Mouse (Mus musculus) B cell, adult 2 months (primary cell): ENCODE measurements around the gene Baat.
"Not testable (repeated sequence)": the region's sequence is repeated elsewhere in the genome, so short reads cannot be mapped to it uniquely, and the experiment has no call there.

Experiments used
- DNase-seq, 2 experiments: peaks; one replicate each; pipeline ENCODE4 v3.0.0; 2022

Gene Baat

DNA sequence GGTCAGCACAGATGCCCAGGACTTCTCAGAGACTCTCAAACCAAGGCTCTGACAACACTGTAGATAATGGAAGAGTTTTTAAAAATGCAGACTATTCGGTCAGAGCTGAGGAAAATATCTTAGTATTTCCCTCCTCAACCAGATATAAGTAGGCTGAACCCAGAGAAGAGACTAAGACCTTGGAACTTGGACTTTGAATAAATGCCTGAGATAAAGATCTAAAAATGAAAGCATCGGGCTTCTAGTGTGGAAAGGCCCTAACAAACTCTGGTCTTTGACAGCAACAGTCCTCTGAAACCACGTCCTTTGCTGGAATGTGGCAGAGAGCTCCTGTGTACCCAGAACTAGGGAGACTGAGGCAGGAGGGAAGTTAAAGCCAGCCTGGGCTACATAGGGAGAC is at the start of gene Baat:
Gene Baat (minus strand): TSS at position 172 of the 400 bp plus-strand sequence.
- no peak for DNase-seq

DNA sequence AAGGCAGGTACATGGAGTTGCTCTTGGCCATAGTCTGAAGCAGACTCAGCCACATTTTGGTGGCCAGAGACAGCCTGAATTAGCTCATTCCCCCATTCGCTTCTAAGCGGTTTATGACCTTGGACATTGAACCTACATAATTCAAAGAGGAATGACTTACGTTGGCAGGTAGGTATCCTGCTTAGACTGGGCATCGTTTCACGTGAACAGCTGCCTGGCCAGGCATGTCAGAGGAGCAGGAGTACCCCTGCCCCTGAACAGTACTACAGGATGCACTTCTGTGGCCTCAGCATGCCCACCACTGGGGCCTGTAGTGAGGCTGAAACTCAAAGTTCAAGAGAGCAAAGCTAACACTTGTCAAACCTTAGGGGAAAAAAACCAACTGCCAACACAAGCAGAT is 47.0 kb upstream of the Baat start:
- no peak for DNase-seq

DNA sequence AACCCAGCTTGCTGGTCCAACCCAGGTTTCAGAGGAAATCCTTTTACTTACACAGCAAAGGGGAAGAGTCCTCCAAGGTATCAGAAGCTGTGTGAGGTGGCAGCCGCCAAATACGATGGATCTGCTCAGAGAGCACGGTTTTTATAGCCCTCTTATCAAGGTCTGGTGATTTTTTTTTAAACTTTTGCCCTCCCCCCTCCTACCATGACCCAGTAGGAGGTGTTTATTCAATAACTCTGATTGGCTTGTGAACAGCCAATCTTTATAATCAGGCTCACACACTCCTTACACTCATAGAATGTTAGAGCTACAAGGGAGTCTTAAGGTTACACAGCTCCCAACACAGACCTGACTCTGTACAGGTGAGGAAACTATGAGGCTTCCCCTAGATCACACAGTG is 43.0 kb upstream of the Baat start, which contains the start of gene Aldob:
Gene Aldob (minus strand): TSS at position 164 of the 400 bp plus-strand sequence.
- DNase-seq: no peak

DNA sequence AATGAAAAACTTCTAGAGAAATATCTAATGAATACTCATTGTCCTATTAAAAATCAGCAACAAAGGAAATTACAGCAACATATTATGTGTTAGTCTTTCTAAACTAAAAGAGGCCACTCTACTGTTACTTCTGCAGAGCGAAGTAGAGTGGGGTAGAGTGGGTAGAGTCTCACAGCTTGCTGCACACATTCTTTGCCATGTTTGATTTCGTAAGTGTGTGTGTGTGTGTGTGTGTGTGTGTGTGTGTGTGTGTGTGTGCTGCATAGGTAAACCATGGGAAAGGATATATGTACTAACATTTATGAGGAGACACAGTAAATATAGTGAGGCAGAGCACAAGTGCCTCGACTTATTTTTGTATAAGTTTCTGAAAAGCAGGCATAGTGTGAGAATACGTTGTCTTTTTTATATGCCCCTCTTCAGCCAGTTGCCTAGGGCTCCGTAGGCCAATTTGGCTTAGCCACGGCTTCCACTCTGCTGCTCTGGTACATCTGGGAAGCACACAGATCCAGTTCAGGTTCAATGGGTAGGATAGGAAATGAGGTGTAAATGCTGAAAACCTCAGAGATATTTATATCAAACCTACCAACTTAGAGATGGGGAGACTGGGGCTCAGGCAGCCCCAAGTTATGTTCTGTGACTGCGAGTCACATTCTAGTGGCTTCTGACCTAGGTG is 41.3 kb upstream of the Baat start:
- DNase-seq: no peak

DNA sequence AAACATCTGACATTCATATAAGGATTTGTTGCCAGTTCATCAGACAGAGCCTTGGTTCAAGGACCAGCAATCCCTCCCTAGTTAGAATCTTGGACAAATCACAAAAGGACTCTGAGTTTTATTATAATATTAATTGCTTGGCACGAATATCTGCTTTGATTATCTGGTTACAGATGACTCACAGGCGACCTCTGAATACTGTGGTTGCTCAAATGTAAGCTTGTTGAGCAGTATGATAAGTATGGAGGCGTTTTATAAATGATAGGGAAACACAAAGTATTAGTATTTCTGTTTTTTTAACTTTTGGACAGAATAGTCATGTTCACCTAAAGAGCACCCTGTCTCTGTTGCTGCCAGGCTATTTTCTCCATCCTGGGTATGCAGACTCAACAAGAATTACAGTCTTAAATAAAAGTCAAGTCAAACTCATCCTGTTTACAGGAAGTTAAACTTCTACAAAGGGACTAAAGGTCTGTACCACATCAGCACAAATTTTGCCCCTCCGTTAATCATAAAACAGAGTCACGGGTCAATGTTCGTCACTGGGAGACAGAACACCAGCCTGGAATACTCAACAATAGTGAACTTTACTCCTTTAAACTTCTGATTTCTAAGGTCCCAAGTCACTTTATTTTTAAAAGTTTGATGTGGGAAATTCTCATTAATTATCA is 40.7 kb upstream of the Baat start:
- no peak for DNase-seq

DNA sequence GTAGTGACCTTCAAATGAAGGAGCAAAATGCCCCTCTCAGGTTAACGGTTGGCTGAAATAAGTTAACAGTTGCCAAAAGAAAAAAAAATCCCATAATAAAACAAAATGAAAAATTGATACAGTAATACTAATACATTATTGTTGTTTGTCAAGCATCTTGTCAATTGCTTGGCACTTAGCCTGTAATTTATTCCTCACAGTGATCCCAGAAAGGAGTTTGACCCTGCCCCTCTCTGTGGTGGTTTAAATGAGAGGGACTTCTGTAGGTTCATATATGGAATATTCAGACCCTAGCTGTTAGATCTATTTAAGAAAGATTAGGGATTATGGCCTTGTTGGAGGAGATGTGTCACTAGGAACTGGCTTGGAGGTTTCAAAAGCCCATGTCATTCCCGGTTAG is 39.7 kb upstream of the Baat start:
- DNase-seq: no peak

DNA sequence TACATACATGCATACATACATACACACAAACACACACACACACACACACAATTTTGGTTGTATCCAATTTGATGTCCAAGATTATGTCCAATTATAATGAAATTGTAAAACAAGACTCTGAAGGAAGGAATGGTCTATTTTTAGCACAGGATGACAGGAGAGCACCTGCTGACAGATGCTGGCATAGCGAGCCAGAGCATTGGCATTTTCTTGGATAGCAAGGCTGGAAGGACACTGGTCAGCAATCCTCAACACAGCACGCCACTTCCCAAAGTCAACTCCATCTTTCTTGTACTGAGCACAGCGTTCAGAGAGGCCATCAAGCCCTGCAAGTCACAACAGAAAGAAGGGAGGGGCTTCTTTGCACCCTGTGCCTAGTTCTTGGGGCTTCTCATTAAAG is 34.6 kb upstream of the Baat start:
- no peak for DNase-seq

DNA sequence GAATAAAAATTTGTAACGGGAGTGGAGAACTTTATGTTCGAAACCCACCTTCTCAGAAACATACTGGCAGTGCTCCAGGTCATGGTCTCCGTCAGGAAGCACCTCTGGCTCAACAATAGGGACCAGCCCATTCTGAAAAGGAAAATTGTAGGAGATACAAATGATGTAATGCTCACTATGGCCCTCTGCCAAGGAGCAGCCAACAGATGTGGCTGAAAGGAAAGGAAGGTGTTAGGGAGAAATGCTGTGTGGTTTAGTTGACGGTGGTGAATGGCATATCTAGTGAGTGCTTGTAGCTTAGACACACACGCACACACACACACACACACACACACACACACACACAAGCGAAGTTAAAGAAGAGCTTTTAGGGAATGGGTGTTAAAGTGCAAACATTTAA is 33.3 kb upstream of the Baat start:
- no peak for DNase-seq

DNA sequence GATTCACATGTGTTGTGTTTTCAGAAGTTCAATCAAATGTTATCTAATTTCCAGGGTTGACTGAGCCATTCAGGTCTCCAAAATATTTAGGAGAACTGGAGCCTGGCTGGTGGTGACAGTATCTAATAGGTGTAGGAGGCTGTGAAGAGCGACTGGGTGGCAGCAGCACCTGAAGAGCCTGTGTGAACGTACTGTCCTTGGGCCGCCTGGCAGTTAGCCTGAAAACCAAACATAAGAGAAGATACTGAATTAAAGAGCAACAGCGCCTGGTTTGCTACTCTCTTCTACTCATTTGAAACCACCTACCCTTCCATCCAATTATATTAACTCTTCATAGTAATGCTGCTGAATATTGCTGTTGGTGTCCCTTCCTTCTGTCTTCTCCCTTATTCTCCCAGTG is 30.3 kb upstream of the Baat start:
- no peak for DNase-seq

DNA sequence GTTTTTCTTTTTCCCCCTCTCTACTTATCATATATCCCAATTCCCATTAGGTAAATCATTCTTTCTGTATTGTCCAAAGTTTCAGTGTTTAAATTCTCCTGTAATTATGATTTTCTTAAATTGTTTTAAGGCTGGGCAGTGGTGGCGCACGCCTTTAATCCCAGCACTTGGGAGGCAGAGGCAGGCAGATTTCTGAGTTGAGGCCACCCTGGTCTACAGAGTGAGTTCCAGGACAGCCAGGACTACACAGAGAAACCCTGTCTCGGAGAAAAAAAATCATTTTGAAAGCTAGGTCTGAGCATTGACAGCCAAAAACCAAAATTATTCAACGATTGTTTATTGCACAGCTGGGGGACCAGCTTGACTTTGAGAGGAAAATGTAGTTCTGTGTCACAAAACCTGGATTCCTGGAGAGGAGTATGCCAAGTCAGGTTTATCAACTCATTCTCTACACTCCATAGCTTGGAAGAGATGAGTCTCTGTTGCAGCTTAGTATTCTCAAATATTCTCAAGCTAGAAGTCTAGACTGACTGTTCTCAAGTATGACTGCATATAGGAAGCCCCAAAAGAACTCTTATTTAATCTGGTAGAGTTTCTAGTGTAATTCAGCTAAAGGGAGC is 29.4 kb upstream of the Baat start:
- no peak for DNase-seq

DNA sequence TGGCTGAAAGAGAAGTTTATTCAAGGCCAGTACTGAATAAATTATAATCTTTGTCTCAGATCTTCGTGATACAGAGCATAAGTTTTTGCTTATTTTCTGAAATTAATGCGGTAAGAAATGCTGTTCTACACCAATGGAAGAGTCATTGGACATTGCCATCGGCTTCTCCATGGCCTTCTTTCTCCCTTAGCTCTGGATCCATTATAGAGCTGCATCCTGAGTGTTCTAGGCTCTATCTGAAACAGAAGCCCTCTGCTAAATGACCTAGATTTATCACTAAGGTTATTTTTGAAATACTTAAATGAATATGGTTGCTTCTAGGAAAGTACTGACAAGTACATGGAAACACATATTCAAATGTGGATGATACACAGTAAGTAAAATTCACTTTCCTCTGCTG is 28.7 kb upstream of the Baat start:
- DNase-seq: no peak

DNA sequence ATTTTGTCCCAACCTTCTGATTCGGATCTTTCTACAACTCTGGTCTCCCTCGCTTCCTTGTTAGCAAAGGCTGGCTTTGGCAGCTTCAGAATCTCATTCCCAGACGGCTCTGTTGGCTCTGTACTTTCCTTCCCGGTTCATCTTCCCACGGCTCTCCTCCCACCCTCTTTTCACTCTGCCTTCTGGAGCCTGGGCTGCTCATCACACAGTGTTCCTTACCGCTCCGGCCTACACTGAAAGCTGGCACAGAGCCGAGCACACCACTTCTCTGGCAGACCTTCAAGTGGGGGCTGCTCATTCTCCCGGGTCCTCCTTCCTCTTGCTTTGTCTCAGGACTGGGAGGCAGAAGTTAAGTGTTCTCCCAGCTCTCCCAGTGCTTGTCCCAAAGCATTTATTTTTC is 16.2 kb upstream of the Baat start:
- no peak for DNase-seq

DNA sequence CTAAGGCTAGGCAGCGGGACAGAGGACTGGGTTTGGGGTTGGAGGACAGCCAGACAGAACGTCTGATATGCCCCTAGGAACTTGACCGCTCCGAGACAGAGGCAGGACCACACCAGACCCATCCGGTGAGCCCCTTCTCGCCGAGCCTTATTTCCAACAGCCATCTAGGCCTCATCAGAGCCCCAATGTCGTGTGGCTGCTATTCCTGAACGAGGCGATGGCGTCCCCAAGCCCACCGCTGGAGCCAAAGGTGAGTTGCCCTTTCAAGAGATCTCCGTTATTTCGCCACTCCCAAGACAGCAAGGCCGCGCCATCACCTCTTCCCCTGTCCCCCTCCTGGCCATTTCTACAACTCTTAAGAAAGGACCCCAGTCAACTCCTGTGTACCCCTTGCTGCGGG is 15.0 kb upstream of the Baat start:
- no peak for DNase-seq

DNA sequence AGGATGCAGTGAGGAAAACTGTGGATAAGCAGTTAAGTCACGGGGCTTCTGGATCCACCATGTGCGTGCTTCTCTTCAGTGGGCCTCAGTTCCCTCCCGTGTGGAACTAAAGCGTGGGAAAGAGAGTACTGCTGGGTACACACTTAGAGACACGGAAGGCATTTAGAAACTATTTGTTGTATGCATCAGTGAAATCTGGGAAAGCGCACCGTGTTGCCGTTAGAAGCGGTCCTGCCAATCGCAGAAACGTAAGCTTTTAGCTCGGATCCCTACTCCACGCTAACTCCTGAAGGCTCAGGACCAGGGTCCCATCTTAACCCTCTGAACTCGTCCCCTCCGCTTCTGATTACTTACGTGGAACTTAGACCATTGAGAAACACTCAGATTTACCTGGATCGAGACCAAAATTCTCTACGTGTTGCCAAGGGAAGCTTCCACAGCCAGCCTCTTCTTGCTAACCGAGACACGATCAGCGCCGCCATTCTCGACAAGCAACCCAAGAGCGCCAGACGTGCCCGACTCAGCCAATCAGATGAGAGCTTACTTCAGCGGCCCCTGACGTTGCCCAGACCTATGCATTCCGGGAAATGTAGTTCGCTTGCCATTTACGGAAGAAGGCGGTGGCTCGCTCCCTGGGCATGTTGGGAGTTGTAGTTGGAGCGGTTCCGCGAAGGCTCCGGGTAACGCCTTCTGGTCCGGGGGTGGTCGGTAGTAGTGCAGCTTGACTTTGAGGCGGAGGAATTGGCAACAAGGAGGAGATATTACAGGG is 14.4 kb upstream of the Baat start, which contains the start of the genes Mrpl50 and Zfp189:
Gene Mrpl50 (minus strand): TSS at position 522 of the 769 bp plus-strand sequence.
Gene Zfp189 (plus strand): TSS at position 605 of the 769 bp plus-strand sequence.
- peak; percentile 89 to 91 for DNase-seq

DNA sequence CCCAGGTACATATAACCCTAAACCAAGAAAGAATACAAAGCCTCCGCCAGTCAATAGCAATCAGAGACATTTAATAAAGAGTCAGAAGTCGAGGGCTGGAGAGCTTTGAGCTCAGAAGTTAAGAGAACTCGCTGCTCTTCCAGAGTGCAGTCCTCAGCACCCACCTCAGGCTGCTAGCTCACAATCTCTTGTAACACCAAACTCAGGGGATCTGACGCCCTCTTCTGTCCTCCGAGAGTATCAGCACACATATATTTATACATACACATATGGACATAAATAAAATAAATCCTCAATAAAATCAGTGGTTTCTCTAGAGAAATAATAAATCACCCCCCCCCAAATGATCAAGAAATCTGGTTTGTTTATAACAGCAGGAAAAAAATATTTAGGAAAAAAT is 13.1 kb upstream of the Baat start:
- DNase-seq: no peak

DNA sequence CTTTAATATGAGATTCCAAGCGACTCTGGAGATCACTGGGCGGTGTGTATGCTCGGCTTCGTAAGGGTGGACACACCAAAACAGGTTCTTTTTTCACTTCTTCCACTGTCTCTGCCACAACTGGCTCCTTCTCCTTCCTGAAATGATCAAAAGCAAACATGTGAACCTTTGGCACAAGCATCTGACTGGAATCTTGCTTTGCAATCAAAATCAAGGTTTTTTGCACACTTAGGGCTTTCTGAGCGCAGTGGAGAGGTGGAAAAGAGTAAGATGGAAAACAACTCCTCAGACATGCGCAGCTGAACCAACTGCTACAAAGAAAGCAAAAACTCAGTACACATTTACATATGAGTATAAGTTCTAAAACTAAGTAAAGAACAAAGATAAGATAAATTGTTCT is 8.1 kb upstream of the Baat start:
- no peak for DNase-seq

DNA sequence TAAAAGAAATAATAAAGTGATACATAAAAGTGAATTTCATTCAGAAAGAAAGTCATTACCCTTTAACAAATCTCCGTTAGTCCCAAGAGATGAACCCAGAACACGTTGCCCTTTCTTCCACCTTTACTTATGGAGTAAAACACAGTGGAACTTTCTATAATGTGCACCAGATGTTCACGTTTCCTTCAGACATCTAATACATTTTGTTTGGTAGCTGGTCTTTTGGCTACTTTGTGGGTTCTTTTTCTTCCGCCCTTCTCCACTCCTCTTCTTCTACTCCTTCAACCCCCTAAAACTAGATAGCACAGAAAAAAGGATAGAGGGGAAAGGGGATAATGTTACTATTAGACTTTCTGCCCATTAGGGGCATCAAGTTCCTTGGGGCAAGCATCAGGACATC is 6.3 kb upstream of the Baat start:
- no peak for DNase-seq

DNA sequence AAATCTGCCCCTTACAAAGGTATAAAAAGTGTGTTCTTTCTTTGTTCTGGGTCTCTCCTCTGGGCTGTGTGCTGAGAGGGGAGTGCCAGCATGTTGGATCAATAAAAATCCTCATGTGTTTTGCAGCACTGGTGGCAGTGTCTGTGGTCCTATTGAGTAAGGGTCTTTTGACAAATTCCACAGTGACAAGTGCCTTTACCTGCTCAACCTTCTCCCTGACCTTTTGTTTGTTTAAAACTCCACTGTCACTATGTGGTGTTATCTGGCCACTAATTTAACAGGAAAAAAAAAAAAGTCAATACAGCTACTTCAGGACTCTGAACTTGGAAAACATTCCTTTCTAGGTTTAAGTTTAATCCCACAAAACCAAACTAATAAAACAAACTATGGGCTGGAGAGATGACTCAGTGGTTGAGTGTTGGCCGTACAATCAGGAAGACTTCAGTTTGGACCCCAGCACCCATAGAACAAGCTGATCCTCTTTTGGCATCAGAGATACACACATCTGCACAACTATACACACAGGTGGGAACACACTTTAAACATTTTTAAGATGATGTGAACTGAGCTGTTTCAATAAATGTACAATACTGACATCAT is 4.0 kb upstream of the Baat start:
- not testable (repeated sequence) for DNase-seq

DNA sequence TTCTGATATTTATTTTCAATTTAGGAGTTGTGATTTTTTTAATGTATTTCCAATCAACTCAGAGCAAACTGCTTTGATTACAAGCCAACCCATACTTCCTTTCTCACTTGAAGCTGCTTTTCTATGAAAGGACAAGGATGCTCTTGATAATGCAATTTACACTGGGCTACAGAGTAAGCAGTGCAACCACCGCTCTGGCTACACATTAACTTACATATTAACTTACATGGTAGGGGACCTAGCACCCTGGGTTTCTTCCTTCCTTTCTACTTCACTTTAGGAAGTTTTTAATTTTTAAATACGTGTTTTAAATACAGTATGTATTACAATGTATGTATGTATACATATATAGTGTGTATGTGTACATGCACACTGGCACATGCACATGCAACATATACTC is 2.8 kb upstream of the Baat start:
- DNase-seq: no peak

DNA sequence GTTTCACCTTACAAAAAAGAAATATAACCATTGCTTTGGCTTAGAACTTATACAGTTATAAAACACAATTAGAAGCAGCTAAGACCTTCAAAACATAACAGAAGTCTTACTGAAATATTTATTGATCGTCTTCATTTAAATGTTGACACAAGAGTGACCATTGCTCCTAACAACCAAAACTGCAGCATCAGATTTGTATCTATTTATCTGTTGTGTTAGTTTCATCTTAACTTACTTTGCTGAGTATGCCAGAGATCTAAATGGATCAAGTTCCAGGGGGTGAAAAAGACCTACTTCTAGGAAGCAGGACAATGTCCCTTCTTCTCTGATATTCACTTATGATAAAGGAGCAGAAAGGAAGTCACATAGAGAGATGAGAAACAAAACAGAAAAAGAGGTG is 2.8 kb downstream of the Baat start:
- no peak for DNase-seq

DNA sequence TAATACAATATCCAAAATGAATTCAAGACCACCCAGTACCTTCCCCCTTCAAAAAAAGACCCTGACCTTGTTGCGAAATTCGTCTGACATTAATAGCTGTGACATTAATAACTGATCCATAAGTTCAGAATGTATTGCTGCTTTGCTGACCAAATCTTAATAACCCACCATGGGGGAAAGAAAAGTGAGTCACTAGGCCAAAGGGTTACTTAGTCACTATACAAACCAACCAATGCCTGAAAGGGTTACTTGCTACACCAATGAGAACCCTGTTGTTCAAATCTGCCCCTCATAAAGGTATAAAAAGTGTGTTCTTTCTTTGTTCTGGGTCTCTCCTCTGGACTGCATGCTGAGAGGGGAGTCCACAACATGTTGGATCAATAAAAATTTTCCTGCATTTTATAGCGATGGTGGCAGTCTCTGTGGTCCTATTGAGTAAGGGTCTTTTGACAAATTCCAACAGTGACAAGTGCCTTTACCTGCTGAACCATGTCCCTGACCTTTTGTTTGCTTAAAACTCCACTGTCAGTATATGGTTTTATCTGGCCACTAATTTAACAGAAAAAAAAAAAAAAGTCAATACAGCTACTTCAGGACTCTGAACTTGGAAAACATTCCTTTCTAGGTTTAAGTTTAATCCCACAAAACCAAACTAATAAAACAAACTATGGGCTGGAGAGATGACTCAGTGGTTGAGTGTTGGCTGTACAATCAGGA is 20.3 kb downstream of the Baat start:
- DNase-seq: not testable (repeated sequence)

DNA sequence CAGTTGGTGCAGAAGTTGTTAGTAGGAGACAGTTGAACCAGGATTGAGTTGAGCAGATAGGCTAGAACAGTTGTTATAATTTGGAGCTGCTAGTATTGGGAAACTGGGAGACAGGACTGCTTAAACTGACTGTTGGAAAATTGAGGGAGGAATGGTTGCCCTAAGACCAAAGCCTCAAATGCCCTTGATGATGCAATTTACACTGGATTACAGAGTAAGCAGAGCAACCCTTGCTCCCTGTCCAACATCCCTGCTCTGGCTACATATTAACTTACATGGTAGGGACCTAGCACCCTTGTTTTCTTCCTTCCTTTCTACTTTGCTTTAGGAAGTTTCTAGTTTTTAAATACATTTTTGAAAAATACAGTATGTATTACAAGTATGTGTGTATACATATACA is 20.9 kb downstream of the Baat start:
- no peak for DNase-seq
